Mouse (Mus musculus): Measurements from ENCODE around the gene Kif7. TPM values are rescaled to one million over a fixed set of nuclear protein-coding genes. Genes with fewer than 3 reads are reported as not detected.

Kif7 gene
- polyA plus RNA-seq (2015; fragmentation: Nextera tagmentation; extraction: Ambion mirVana), result 1.7 and 2.4 TPM in 2 replicates

DNA sequence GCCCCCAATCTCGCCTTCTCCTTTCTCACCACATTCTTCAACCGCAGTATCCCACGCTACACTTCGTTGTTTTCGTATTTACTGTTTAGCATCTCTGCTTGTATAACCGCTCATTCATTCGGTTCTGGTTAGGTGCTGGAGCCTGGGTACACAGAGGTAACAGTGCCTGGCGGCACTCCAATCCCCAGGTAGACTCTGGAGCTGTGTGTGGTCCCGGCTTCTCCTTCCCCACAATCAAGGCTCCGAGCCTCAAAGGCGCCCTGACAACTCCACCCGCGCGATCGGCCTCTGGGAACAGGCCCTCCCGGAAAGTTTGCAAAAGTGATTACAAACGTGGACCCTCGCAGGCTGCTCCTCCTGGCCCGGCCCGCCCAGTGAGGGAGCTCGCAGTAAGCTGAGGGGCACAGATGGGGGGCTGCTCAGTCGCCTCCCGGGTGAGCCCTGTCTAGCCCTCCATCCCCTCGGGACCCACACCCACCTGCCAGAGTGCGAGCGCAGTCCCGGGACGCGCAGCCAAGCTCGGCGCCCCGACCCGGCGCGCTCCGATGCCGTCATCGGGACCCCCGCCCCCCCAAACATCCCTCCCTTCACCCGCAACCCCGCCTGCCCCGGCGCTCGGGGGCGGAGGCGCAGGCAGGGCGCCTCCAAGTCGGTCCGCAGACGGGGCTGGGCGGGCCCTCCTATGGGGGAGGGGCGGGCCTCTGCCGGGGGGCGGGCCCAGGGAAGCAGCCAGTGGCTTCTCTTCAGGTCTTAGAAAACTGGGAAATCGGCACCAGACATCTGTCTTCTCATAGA is at the start of gene Kif7:
Gene Kif7, minus strand, starts transcription at position 534 of the 795 bp plus-strand sequence.
- 1% methylated on average over 47 of the region's 55 CpGs for WGBS
- ATAC-seq (ENCODE audit: extremely low read depth, insufficient number of reproducible peaks, low FRiP score, low TSS enrichment), result peak; percentile 69; the same call in 1 of the 2 replicates
- Histone ChIP-seq H3K4me3 (peak within 1 kb of the TSS; percentile 79), H3K9me3 (no peaks in the 10 kb centered on the region), H3K4me1 (peaks cover 17% of the 10 kb centered on the region), H3K27ac (replicated peaks) (no peak within 1 kb of the TSS), H3K4me2 (peak within 1 kb of the TSS; percentile 80), H3K36me3 (no peaks in the 10 kb centered on the region), H3K27me3 (replicated peaks) (peaks cover 37% of the 10 kb centered on the region), H3K9ac (peak within 1 kb of the TSS; percentile 86)

DNA sequence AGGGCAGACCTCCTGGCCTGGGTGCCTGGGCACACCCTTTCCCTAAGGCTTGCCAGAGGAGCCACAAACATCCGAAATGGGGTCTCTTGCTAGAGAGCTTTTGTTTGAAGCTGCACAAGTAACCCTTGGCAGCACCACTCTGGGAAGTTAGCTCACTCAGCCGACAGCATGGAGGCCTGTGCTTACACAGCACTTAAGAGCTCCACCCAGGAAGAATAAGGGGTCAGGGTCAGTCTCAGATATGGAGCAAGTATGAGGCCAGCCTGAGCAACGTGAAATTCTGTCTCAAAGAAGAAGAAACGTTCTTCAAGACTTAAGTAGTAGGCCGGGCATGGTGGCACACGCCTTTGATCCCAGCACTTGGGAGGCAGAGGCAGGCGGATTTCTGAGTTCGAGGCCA is 46.6 kb upstream of the Kif7 start:
- Histone ChIP-seq H3K27me3 (replicated peaks) (no peaks in the 10 kb centered on the region), H3K27ac (replicated peaks) (no peak overlapping the region), H3K36me3 (no peaks in the 10 kb centered on the region), H3K4me1 (peaks cover 7% of the 10 kb centered on the region; the same call in 1 of the 2 replicates), H3K9ac (no peak overlapping the region), H3K4me3 (no peak overlapping the region), H3K9me3 (no peaks in the 10 kb centered on the region), H3K4me2 (no peak overlapping the region)
- no peak for ATAC-seq (ENCODE audit: extremely low read depth, insufficient number of reproducible peaks, low FRiP score, low TSS enrichment)
- 66% methylated on average over 8 of the region's 8 CpGs for WGBS

DNA sequence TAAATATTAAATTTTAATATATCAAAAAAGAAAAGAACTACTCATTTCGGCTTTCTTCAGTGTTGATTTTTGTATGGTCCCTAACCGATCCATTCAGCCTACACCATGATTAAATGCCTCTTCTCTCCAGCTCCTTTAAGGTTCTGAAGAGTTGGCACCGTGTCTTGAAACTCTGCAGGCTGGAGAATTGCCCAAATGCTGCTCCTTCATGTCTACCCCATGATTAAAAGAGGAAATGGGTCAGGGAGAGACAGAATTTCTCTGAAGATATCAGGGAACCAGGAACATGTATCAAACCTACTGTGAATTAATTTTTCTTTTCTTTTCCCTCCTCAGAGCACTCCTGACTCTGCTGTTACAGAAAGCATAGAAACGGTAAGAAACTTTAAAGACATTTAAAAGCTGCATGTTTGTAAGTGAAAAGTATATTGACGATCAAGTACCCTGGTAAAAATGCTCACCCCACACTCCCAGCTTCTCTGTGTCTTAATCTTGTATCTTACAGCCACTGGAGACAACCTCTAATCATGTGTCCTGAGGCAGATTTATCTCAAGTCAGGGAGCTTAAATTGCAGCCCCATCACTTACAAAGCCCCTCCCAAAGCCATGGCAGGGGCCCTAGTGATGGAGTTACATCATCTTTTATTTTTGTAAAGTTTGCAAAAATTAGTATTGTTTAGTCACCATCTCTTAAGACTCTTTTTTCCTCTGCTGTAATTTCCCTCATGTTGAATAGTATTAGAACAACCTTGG is 45.8 kb upstream of the Kif7 start:
- Histone ChIP-seq H3K27ac (replicated peaks) (no peak overlapping the region), H3K4me1 (peaks cover 7% of the 10 kb centered on the region; the same call in 1 of the 2 replicates), H3K27me3 (replicated peaks) (no peaks in the 10 kb centered on the region), H3K9me3 (no peaks in the 10 kb centered on the region), H3K4me3 (no peak overlapping the region), H3K4me2 (no peak overlapping the region), H3K36me3 (no peaks in the 10 kb centered on the region), H3K9ac (no peak overlapping the region)
- no peak for ATAC-seq (ENCODE audit: extremely low read depth, insufficient number of reproducible peaks, low FRiP score, low TSS enrichment)
- 61% methylated on average over 5 of the region's 5 CpGs for WGBS

DNA sequence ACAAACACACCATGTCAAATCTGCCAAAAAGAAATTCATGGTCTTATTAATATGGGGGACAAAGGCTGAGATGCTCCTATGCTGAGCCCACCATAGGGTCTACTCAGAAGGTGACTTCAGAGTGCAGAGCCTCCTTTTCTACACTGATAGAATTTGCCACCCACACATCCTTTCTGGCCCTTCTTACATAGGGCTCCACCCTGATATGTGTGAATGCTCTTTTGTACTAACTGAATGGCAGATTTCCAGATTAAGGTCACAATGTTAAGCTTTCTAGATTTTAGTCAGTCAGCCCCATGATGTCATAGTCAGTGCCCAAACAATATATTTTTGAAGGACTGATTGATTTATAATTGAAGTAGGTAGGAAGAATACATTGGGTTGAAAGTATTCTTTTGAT is 44.2 kb upstream of the Kif7 start:
- H3K4me2 ChIP-seq, result no peak overlapping the region
- H3K36me3 ChIP-seq, result no peaks in the 10 kb centered on the region
- H3K4me1 ChIP-seq, result peaks cover 7% of the 10 kb centered on the region; the same call in 1 of the 2 replicates
- no peaks in the 10 kb centered on the region for H3K27me3 ChIP-seq (replicated peaks)
- H3K9me3 ChIP-seq, result no peaks in the 10 kb centered on the region
- H3K27ac ChIP-seq (replicated peaks), result no peak overlapping the region
- ATAC-seq (ENCODE audit: extremely low read depth, insufficient number of reproducible peaks, low FRiP score, low TSS enrichment), result no peak
- no peak overlapping the region for H3K9ac ChIP-seq
- H3K4me3 ChIP-seq, result no peak overlapping the region

DNA sequence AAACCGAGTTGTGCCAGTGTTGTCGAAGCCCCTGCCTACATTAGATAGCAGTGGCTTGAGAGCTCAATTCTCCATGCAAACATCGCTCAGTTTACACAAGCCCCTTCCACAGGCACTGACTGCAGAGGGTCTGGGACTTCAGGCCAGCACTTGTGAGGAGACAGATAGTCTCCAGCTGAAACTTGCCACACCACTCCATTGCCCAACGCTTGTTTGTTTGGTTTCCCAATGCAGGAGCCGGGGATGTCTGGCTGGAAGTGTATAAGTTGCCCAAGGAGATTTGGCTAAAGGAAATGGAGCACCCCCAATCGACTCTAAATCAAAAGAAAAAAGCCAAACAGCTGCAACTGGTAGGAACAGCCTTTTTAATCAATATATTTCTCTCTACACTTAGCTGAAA is 42.7 kb upstream of the Kif7 start:
- WGBS, result 56% methylated on average over 6 of the region's 6 CpGs
- H3K27ac ChIP-seq (replicated peaks), result no peak overlapping the region
- H3K9ac ChIP-seq, result no peak overlapping the region
- no peaks in the 10 kb centered on the region for H3K36me3 ChIP-seq
- H3K4me2 ChIP-seq, result no peak overlapping the region
- H3K9me3 ChIP-seq, result no peaks in the 10 kb centered on the region
- H3K4me3 ChIP-seq, result no peak overlapping the region
- no peak for ATAC-seq (ENCODE audit: extremely low read depth, insufficient number of reproducible peaks, low FRiP score, low TSS enrichment)
- no peaks in the 10 kb centered on the region for H3K27me3 ChIP-seq (replicated peaks)
- peaks cover 7% of the 10 kb centered on the region; the same call in 1 of the 2 replicates for H3K4me1 ChIP-seq

DNA sequence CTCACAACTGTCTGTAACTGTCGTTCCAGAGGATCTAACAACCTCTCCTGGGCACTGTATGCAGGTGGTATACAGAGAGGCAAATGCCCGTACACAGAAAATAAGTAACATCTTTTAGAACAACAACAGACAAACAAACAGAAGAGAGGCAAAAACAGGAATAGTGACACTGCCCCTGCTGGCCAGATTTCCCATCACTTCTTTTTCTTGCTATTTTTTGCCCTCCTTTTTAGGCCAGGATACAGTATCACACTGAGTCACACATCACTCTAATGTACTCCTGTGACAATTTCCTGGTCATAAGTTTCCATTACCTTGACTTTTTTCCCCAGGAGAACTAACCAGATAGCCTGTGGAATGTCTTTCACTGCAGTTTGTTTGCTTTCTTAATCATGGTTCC is 40.8 kb upstream of the Kif7 start:
- WGBS, result 29% methylated on average over 2 of the region's 2 CpGs
- ATAC-seq (ENCODE audit: extremely low read depth, insufficient number of reproducible peaks, low FRiP score, low TSS enrichment), result no peak

DNA sequence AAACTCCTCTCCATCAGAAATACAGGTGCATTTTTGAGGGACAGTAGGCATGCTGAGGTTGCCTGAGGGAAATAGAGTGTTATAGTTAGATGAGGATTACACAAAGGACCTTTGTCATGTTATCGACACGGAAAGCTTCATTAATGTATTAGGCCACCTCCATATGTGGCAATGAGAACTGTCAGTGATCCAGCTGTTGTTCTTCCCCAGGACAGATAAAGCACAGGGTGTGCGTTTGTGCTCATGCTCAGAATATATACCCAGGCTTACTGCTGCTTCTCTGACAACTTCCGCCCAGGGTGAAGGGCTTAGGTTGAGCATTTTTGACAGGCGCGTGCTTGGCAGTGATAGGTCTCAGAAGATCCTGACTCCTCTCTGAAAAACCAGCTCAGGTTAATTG is 34.0 kb upstream of the Kif7 start:
- no peak overlapping the region for H3K9ac ChIP-seq
- H3K36me3 ChIP-seq, result no peaks in the 10 kb centered on the region
- no peak overlapping the region for H3K4me3 ChIP-seq
- no peaks in the 10 kb centered on the region for H3K9me3 ChIP-seq
- WGBS, result 69% methylated on average over 6 of the region's 6 CpGs
- no peak overlapping the region for H3K4me2 ChIP-seq
- no peaks in the 10 kb centered on the region; the same call in 1 of the 2 replicates for H3K27me3 ChIP-seq (replicated peaks)
- no peak for ATAC-seq (ENCODE audit: extremely low read depth, insufficient number of reproducible peaks, low FRiP score, low TSS enrichment)
- no peaks in the 10 kb centered on the region for H3K4me1 ChIP-seq
- no peak overlapping the region for H3K27ac ChIP-seq (replicated peaks)

More for the DNA sequence above, 40.8 kb upstream of the Kif7 start:
- no peak overlapping the region for H3K4me3 ChIP-seq
- no peak overlapping the region for H3K9ac ChIP-seq
- H3K9me3 ChIP-seq, result no peaks in the 10 kb centered on the region
- no peaks in the 10 kb centered on the region for H3K27me3 ChIP-seq (replicated peaks)
- H3K36me3 ChIP-seq, result no peaks in the 10 kb centered on the region
- peaks cover 2% of the 10 kb centered on the region; the same call in 1 of the 2 replicates for H3K4me1 ChIP-seq
- no peak overlapping the region for H3K4me2 ChIP-seq
- H3K27ac ChIP-seq (replicated peaks), result no peak overlapping the region

DNA sequence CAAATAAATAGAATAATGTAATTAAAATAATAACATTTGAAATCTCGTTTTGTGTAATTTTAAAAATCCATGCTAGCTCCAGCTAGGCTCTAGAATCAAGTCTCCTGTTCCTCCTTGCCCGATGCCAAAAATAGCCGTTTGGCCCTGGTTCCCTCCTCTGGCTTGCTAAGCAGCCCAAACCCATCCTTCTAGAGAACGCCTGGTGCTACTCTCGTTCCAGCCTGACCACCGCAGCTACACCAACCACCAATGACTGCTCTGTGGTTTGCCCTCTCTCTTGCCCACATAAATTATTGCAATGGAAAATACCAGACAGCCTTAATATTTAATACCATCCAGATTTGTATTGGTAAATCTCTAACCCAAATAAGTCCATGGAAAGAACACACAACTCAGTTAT is 32.1 kb upstream of the Kif7 start:
- 62% methylated on average over 6 of the region's 6 CpGs for WGBS
- Histone ChIP-seq H3K9me3 (no peaks in the 10 kb centered on the region), H3K4me3 (no peak overlapping the region), H3K27ac (replicated peaks) (no peak overlapping the region), H3K27me3 (replicated peaks) (no peaks in the 10 kb centered on the region; the same call in 1 of the 2 replicates), H3K36me3 (no peaks in the 10 kb centered on the region), H3K9ac (no peak overlapping the region), H3K4me2 (no peak overlapping the region), H3K4me1 (peaks cover 6% of the 10 kb centered on the region)
- ATAC-seq (ENCODE audit: extremely low read depth, insufficient number of reproducible peaks, low FRiP score, low TSS enrichment), result no peak

DNA sequence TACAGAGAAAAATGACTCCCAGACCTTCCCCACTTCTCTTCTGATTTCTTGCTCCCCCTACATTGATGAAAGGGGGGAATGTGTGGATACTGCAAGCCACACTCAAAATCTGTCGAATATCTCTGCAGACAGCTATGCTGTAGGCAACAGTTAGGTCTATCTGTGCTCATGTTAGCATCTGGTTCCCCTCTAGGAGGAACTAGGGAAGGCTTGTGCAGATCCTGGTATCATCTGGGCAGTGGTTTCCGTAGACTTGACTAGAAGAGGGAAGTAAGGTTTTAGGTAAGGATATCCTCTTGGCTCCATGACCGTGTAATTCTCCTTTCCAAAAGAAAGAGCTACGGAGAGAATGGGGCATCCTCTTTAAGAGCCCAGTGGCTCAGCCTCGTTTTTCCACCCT is 29.1 kb upstream of the Kif7 start:
- H3K36me3 ChIP-seq, result no peaks in the 10 kb centered on the region
- no peak overlapping the region for H3K4me2 ChIP-seq
- H3K27me3 ChIP-seq (replicated peaks), result no peaks in the 10 kb centered on the region; the same call in 1 of the 2 replicates
- ATAC-seq (ENCODE audit: extremely low read depth, insufficient number of reproducible peaks, low FRiP score, low TSS enrichment), result no peak
- 64% methylated on average over 5 of the region's 5 CpGs for WGBS
- H3K9ac ChIP-seq, result no peak overlapping the region
- no peaks in the 10 kb centered on the region for H3K9me3 ChIP-seq
- H3K4me1 ChIP-seq, result peaks cover 11% of the 10 kb centered on the region
- no peak overlapping the region for H3K4me3 ChIP-seq
- no peak overlapping the region for H3K27ac ChIP-seq (replicated peaks)

DNA sequence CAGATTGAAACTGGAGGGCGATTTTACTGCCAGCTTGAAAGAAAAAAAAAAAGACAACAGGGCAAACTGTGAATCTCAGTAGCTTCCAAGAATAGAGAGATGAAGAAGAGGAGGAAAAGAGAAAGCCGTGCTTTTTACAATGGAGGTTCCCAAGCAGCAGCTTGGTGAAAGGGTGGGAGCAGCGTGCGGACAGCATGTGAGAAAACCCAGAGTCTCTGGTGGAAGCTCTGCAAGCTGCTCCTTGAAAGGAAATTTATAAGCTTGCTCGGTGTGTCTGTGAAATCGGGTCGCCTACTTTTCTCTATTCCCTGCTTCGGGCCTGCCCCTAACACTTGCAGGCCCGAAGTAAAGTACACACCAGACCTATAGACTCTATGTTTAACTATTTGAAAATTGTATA is 28.5 kb upstream of the Kif7 start:
- no peak for ATAC-seq (ENCODE audit: extremely low read depth, insufficient number of reproducible peaks, low FRiP score, low TSS enrichment)
- H3K9ac ChIP-seq, result no peak overlapping the region
- no peak overlapping the region for H3K4me3 ChIP-seq
- H3K4me1 ChIP-seq, result peaks cover 11% of the 10 kb centered on the region
- H3K36me3 ChIP-seq, result no peaks in the 10 kb centered on the region
- no peak overlapping the region for H3K27ac ChIP-seq (replicated peaks)
- no peaks in the 10 kb centered on the region for H3K9me3 ChIP-seq
- no peaks in the 10 kb centered on the region; the same call in 1 of the 2 replicates for H3K27me3 ChIP-seq (replicated peaks)
- 78% methylated on average over 9 of the region's 9 CpGs for WGBS
- no peak overlapping the region for H3K4me2 ChIP-seq

DNA sequence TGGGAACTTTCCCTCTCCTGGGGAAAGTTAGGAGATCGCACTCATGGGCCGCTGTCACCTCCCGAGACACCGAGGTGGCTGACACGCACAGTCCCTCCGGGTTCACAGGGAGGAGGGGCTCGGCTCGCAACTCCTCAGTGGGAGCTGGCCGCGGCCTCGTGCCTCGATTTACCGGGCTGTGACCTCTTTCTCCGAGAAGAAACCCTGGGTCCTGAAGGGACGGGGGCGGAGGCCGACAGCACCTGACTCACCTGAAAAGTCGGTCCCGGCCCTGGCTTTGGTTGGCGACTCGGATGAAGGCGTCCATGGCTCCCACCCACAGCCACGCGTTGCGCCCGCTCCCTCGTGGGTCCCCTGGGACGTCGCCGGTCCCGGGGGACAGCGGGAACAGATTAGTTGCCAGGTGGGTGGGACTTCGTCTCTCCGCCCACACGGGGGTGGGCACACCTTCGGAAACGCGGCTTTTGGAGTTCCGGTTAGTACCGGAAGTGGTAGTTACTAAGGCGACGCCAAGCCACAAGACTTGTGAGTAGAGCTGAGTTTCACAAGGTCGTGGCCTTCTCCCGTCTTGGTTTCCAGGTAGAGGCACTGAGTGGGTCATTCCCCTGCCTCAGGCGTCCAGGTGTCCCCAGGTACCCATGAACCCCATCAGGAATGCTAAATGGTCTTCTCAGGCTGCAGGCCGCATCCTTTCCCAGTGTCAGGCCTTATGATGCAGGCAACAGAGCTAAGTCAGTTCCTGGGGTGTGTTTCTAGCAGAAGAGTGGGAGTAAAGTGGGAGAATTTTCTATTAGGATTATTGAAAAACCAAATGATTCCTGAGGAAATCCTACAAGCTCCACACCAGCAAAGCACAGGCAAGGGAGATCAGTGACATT is 27.4 kb upstream of the Kif7 start, which contains the start of the genes Pex11a and Wdr93:
Gene Pex11a, minus strand, starts transcription at position 473 of the 878 bp plus-strand sequence.
Gene Wdr93, plus strand, starts transcription at position 505 of the 878 bp plus-strand sequence.
- WGBS, result 4% methylated on average over 46 of the region's 46 CpGs
- no peaks in the 10 kb centered on the region for H3K36me3 ChIP-seq
- H3K4me1 ChIP-seq, result peaks cover 11% of the 10 kb centered on the region
- H3K4me3 ChIP-seq, result peak within 1 kb of the TSS; percentile 83
- H3K27ac ChIP-seq (replicated peaks), result no peak within 1 kb of the TSS
- H3K27me3 ChIP-seq (replicated peaks), result no peaks in the 10 kb centered on the region
- peak within 1 kb of the TSS; percentile 88 for H3K9ac ChIP-seq
- no peaks in the 10 kb centered on the region for H3K9me3 ChIP-seq
- 0 out of 2 replicates have a peak, but pooled peaks have one; percentile 25 for ATAC-seq (ENCODE audit: extremely low read depth, insufficient number of reproducible peaks, low FRiP score, low TSS enrichment)
- peak within 1 kb of the TSS; percentile 94 for H3K4me2 ChIP-seq
